ENCODE assay signal across 16 mouse cellular contexts in the genomic region with DNA sequence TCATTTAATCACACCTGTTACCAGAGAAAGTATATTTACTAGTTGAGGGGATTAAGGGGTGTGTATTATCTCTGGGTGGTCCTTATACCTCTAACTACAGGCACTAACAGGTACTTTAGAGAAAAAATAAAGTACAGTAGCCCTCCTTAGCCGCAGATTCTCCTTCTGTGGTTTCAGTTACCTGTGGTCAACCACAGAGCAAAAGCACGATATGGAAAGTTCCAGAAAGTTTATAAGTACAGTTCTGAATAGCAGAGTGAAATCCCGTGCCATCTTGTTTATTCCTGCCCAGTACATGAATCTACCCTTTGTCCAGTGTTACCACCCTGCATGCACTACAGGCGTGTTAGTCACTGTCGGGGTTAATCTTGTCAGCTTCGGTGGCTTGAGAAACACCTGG.
"Had no signal": no experiment of that assay in that cellular context is flagged by ENCODE, and none has a peak within 500 bp of the region (broad histone marks: within the 10 kb centered on the region; RNA-seq: fewer than 3 reads in every experiment).

No protein-coding gene starts in this region.

- H3K4me3 ChIP-seq: lung, embryonic 15.5 days; megakaryocyte, embryonic 14.5 days; midbrain, embryonic 13.5 days; midbrain, embryonic 15.5 days; neural tube, embryonic 12.5 days; stomach, embryonic 15.5 days had no signal

- H3K36me3 ChIP-seq: lung, embryonic 15.5 days; midbrain, embryonic 15.5 days; neural tube, embryonic 12.5 days; stomach, embryonic 15.5 days had no signal

- DNase-seq: lung, postnatal 14 days; lung, postnatal 36 days; right cerebral cortex, postnatal 14 days; thymus, adult 2 months; thymus, postnatal 25 days; thymus, postnatal 4 days had no signal

- H3K4me2 ChIP-seq: lung, embryonic 15.5 days; midbrain, embryonic 11.5 days; midbrain, embryonic 13.5 days; midbrain, embryonic 15.5 days; neural tube, embryonic 12.5 days; stomach, embryonic 15.5 days had no signal

- H3K27me3 ChIP-seq: lung, embryonic 15.5 days; megakaryocyte, embryonic 14.5 days; midbrain, embryonic 13.5 days; midbrain, embryonic 15.5 days; neural tube, embryonic 12.5 days; stomach, embryonic 15.5 days had no signal

- H3K9me3 ChIP-seq: lung, embryonic 15.5 days; megakaryocyte, embryonic 14.5 days; midbrain, embryonic 13.5 days; midbrain, embryonic 15.5 days; neural tube, embryonic 12.5 days; stomach, embryonic 15.5 days had no signal

- H3K9ac ChIP-seq: lung, embryonic 15.5 days; midbrain, embryonic 13.5 days; midbrain, embryonic 15.5 days; neural tube, embryonic 12.5 days; stomach, embryonic 15.5 days had no signal

- ATAC-seq: lung, postnatal 0 days; midbrain, embryonic 13.5 days; midbrain, embryonic 15.5 days had no signal

- H3K4me1 ChIP-seq: stomach, embryonic 15.5 days had no signal

- H3K27ac ChIP-seq: lung, embryonic 15.5 days; macrophage; midbrain, embryonic 13.5 days; midbrain, embryonic 15.5 days; neural tube, embryonic 12.5 days; stomach, embryonic 15.5 days; stomach, postnatal 0 days had no signal
